Mouse (Mus musculus): ENCODE measurements around the gene Stk24.

Gene Stk24

GRCm38 (mm10) chr14:121351737-121352136 lies 28.1 kb downstream of the Stk24 start:
- no peak for DNase-seq (ENCODE audit: low read depth, low spot score)

DNA sequence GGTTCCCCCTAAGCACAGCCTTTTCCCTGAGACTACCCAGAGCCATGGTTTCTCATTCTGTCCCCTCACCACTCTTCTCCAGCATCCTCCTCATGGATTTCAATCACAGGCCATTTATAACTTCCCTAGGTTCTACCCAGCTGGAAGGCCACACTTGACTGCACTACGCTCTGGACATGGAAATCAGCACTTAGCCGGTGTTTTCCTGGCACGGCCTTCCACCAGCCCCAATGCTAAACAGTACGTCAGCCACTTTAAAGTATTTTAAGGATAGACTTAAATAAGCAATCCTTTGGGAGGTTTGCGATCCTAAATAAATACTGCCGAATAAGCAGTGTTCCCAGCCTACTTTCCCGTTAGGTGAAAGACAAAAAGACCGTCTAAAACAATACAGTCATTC lies 29.8 kb downstream of the Stk24 start:
- DNase-seq (ENCODE audit: low read depth, low spot score), result no peak

- DNase-seq (ENCODE audit: low read depth, low spot score), result no peak
Observed at GRCm38 (mm10) chr14:121349291-121349690, 30.5 kb downstream of the Stk24 start.

GRCm38 (mm10) chr14:121348256-121348655 lies 31.6 kb downstream of the Stk24 start:
- DNase-seq (ENCODE audit: low read depth, low spot score), result no peak

GRCm38 (mm10) chr14:121347134-121347533 lies 32.7 kb downstream of the Stk24 start:
- no peak for DNase-seq (ENCODE audit: low read depth, low spot score)

- no peak for DNase-seq (ENCODE audit: low read depth, low spot score)
Observed at GRCm38 (mm10) chr14:121346654-121347053, 33.2 kb downstream of the Stk24 start.

GRCm38 (mm10) chr14:121346053-121346452 lies 33.8 kb downstream of the Stk24 start:
- DNase-seq (ENCODE audit: low read depth, low spot score), result no peak

DNA sequence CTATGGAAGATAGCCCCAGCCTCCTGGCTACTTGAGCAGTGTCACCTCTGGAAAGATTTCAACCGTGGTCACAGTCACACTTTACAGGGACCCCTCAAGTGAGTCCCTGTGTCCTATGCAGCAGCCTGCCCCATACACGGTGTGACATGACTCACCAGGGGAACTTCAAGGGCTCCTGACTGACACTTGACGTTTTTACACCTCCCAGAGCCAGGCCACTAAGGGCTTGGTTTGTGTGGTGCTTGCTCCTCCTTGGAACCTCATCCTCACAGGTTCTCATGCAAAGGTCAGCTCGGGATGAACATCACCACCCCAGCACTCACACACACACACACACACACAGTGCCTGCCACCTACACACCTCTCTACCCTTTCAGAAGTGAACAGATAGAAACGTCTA lies 34.9 kb downstream of the Stk24 start:
- DNase-seq (ENCODE audit: low read depth, low spot score), result no peak

- DNase-seq (ENCODE audit: low read depth, low spot score), result no peak
Observed at GRCm38 (mm10) chr14:121342885-121343284, 36.9 kb downstream of the Stk24 start.

DNA sequence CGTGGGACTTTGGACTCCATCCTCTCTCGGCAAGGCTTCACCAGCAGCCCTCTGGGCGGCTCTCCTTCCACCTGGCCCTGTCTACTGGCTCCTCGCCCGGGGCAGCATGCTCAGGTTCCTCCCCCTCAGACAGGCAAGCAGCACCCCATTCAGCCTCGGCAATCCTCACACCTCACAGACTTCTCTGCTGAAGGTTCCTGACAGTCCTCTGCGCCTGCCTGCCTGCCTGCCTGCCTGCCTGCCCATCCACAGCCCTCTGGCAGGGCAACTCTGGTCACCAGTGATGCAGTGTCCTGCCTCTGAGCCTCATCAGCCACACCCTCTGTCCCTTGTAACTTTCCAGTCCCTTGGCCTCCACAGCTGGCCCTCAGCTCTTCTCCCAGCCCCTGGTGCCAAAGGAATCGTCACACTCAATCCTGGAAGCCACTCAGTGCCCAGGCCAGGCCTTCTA lies 39.8 kb downstream of the Stk24 start:
- DNase-seq (ENCODE audit: low read depth, low spot score), result no peak

DNA sequence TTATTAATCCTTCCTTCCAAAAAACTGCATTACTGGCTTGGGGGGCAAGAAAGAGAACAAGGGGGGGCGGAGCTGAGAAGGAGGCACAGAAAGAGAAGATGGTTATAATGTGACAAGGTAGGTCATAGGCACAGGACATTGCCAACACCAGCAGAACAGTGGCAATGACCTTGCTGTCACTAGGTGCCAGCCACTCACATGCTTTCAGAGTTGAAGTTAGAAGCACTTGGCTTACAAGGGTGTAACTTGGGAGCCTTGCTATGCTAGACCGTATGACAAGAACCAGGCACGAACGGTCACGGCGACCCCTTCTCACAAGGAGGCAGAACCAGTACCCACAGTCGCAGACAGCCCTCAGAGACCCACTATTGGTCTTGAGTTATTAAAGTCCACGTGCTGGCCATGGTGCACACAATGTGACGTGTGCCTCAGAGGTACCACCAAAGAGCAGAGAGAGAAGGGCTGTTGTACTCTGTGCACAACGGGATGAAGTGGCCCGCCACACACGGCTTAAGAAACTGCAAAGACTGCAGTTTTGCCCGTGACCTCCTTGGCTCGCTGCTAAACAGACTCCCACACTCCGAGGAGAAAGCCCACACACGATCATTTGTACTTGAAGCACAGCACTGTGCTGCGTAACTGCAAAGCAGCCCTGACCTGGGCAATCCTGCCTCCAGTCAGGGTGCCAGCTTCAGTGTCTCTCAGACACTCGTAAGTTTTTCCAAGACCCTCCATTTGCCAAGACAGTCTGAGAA lies 40.8 kb downstream of the Stk24 start:
- no peak for DNase-seq (ENCODE audit: low read depth, low spot score)

- no peak for DNase-seq (ENCODE audit: low read depth, low spot score)
Observed at GRCm38 (mm10) chr14:121330090-121330408, 49.8 kb downstream of the Stk24 start.

DNA sequence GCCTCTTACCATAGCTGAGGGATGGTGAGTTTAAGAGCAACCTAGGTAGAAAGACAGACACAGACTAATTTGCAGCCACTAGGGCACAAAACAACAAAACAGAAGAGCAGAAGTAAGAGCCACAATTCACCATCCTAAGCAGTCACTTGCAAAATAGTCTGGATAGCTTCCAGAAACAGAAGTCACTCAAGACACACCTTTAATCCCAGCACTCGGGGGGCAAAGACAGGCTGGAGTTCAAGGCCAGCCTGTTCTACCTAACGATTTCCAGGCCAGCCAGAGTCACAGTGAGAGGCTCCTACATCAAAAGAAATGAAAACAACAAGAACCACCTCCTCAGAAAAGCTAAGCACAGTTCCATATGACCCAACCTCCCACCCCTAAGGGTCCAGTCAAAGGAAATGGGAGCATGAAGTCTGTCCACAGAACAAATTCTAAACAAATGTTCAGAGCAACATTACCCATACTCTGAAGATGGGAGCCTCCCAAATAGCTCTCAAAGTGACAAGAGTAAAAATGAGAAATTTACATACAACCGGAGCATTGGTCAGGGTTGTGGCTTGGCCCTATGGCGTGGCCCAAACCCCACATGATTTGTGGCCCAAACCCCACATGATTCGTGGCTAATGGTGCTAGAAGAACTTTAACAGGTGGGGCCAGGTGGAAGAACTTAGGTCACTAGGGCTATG lies 50.3 kb downstream of the Stk24 start:
- no peak for DNase-seq (ENCODE audit: low read depth, low spot score)

DNA sequence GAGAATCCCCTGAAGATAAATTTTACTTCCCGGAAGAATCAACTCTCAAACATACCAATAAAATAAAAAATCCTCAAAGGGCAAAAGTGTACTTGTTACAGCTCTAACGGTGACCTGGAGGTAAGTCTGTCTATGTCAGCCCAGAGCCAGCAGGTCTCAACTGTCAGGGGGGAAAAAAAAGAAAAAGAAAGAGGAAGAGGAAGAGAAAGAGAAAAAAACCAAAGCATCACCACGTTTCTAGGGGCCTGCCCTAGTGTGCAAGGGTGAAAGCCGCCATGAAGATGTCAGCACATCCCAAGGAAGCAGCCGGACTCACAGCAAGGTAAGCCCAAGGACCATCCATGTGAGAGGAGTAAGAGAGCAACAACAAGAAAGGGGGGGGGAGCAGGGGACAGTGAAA lies 50.9 kb downstream of the Stk24 start:
- no peak for DNase-seq (ENCODE audit: low read depth, low spot score)

DNA sequence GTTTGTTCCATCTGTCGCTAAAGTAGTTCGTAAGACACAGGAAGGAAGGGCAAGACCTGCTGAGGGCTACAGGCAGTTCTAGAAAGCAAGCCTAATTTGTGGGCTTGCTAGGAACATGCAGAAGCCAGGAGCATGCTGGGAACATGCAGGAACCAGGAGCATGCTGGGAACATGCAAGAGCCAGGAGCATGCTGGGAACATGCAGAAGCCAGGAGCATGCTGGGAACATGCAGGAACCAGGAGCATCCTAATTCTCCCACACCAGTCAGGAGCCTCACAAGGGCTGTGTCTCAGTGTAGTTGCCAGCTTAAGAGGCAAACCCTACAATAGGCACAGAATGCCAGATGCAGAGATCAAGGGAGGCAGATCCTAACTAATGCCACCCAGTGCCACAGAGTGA lies 53.4 kb downstream of the Stk24 start:
- DNase-seq (ENCODE audit: low read depth, low spot score), result no peak

GRCm38 (mm10) chr14:121324521-121325330 lies 55.1 kb downstream of the Stk24 start:
- peak; percentile 42 for DNase-seq (ENCODE audit: low read depth, low spot score)

GRCm38 (mm10) chr14:121322641-121323040 lies 57.2 kb downstream of the Stk24 start:
- DNase-seq (ENCODE audit: low read depth, low spot score), result peak; percentile 92

DNA sequence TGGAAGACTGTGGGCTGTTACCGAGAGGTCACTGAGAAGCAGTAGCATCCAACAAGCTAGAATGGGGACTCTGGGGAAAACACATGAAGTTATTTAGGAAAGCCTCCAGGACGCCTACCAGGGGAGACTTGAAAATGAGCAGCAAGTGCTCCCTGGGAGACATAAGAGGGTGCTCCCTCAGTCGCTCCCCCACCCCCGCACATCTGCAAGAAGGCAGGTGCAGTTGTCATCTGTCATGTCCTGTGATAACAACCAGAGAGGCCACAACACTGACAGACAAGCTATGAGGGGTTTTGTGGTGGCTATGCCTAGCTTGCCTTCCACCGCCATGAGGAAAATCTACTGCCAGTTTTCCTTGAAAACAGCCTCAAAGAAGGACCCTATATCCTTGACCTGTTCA lies 57.7 kb downstream of the Stk24 start:
- no peak for DNase-seq (ENCODE audit: low read depth, low spot score)

- DNase-seq (ENCODE audit: low read depth, low spot score), result no peak
Observed at GRCm38 (mm10) chr14:121318382-121318781, 61.4 kb downstream of the Stk24 start.

DNA sequence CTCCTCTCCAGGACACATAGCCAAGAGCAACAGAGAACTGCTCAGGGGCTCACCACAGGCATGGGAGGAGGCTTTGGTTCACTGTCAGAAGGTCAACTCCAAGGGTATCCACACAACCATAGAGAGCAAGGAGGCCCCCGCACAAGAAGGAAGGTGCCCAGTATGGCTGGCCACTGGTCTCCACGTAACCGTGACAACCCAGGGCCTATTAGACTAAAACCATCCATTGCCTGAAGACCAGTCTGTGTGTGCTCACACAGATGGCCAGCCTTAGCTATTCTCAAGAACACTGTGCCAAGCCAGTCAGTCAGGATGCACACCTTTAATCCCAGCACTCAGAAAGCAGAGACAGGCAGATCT lies 62.5 kb downstream of the Stk24 start:
- no peak for DNase-seq (ENCODE audit: low read depth, low spot score)

GRCm38 (mm10) chr14:121316631-121317311 lies 63.0 kb downstream of the Stk24 start:
- DNase-seq (ENCODE audit: low read depth, low spot score), result no peak

GRCm38 (mm10) chr14:121316136-121316535 lies 63.7 kb downstream of the Stk24 start:
- no peak for DNase-seq (ENCODE audit: low read depth, low spot score)

Measured in telencephalon, adult 2 months (tissue).